Mouse (Mus musculus) adrenal gland, postnatal 36 days (tissue): ENCODE data around the gene Parg. TPM values are rescaled to one million over a fixed set of nuclear protein-coding genes. Genes with fewer than 3 reads are reported as not detected.
"Not testable (repeated sequence)": the region's sequence is repeated elsewhere in the genome, so short reads cannot be mapped to it uniquely, and the experiment has no call there.

Source experiments
- DNase-seq, 2 experiments: peaks; one replicate each; pipeline ENCODE4 v3.0.0; 2021; ENCODE audit warnings: mixed read lengths in 1 of 2
- long read RNA-seq, 2 experiments: library from polyadenylated mRNA; stranded (forward); transcript quantifications; one replicate each; pipeline ENCODE4 v2.0.0; 2021; ENCODE audit warnings: borderline sequencing depth in 2 of 2
- total RNA-seq, 2 experiments: library from RNA; stranded (reverse); gene quantifications; 2 replicates each; pipeline ENCODE4 v1.2.3; 2021

Parg gene
- 10 to 100 TPM; 58.1 to 63.2 TPM for total RNA-seq
- long read RNA-seq, experiment 1, full-length matches to known transcripts, result 21 of 46 reads
- long read RNA-seq, experiment 1, partial matches to known transcripts, result 17 of 46 reads
- long read RNA-seq, experiment 1, other reads (novel, unspliced or antisense), result 8 of 46 reads
- long read RNA-seq, experiment 2, full-length matches to known transcripts, result 3 of 14 reads
- long read RNA-seq, experiment 2, partial matches to known transcripts, result 3 of 14 reads
- long read RNA-seq, experiment 2, other reads (novel, unspliced or antisense), result 8 of 14 reads

- DNase-seq, result peak; percentile 93
These were observed at the start of gene Parg, which contains the start of gene Timm23 for GRCm38 (mm10) chr14:32201791-32202451. Gene Parg (plus strand): TSS chr14:32201949. Gene Timm23 (minus strand): TSS chr14:32201898.

DNA sequence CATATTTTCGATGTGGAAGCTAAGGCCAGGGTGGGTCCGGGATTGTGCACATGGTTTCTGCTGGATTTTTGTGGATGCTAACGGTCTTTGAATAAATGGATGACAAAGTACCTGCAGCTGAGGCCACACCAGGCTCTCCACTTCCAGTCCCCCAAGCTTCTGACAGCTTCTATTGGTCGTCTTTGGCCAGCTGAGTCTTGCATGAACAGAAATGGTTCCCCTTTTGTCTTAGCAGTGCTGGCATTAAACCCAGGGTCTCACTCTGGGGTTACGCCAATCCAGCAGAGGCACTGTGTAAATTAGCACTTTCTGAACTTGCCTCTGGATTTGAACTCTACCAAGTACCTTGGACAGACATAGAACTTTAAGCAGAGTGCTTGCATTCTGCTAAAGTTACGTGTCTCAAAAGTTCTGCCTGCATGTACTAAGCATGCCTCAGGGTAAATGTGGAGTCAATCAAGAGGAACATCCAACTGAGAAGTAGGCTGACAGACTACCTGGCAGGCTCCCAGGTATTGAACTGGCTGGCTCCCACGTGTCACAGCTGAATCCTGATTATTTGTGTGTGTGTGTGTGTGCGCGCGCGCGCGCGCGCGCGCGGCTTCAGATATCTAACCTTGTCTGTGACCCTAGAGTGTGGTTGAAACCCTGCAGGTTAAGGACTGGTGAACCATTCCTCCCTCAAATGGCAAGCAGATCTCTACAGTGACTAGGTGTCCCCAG lies 49.3 kb upstream of the Parg start:
- no peak for DNase-seq

DNA sequence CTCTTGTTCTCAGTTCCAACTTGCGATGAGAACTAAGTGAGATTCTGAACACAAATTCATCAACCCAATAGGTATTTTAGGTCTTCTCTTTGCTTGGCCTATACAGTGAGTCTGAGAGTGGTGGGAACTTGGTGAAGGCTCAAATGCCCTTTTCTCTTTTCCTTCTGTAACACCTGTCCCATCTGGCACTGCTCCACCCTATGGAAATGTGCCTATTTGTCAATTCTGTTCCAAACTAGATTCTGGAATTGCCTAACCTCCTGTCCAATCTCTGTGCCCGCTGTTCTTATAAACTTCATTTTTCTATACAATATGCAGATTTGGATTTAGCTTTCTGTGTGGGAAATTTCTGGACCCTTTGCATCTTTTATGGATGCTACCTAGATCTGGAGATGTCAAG lies 48.6 kb upstream of the Parg start:
- DNase-seq, result peak in 1 of 2 experiments; percentile 23

GRCm38 (mm10) chr14:32154758-32155157 lies 47.0 kb upstream of the Parg start:
- DNase-seq, result no peak

- DNase-seq, result peak in 1 of 2 experiments; percentile 35
These were observed 42.5 kb upstream of the Parg start for GRCm38 (mm10) chr14:32159150-32159670.

- DNase-seq, result peak; percentile 98
These were observed 42.0 kb upstream of the Parg start, which contains the start of gene Ncoa4 for GRCm38 (mm10) chr14:32159690-32160246. Gene Ncoa4 (plus strand): TSS chr14:32159865.

DNA sequence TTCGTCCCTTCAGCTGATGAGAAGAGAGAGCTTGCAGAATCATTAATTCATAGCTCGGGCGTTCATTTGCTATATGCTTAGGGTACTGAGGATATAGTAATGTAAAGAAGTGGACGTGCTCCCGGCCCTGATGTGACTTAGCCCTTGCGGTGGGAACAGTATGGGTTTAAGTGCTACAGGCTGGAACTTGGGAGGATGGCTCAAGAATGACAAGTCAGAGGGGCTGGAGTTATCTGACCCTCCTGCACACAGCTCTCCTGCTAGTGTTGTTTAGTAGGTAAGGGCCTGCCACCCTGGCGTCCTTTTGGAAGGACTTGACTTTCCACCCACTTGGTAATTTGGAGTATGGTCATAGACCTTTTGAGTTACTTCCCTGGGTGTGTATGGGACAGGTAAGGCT lies 41.2 kb upstream of the Parg start:
- DNase-seq, result no peak

GRCm38 (mm10) chr14:32161090-32161885 lies 40.5 kb upstream of the Parg start:
- DNase-seq, result no peak

DNA sequence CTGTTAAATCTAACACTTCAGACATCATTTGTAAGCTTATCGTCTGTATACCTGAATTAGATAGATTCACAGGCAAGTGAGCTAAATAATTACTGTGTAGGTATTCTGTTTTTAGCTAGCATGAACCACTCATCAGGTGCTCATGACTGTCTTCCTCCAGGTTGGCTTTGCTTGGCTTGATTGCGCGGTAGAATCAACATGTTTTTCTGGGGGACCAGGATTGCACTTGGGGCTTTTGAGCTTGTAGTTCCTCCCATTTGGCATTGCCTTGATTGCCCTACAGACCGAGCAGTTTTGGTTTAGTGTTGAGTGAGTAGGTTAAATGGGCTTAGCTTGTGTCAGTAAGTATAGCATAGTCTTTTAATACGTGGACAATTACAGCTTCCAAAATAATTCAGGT lies 39.5 kb upstream of the Parg start:
- no peak for DNase-seq

GRCm38 (mm10) chr14:32163203-32163888 lies 38.4 kb upstream of the Parg start:
- DNase-seq, result no peak

DNA sequence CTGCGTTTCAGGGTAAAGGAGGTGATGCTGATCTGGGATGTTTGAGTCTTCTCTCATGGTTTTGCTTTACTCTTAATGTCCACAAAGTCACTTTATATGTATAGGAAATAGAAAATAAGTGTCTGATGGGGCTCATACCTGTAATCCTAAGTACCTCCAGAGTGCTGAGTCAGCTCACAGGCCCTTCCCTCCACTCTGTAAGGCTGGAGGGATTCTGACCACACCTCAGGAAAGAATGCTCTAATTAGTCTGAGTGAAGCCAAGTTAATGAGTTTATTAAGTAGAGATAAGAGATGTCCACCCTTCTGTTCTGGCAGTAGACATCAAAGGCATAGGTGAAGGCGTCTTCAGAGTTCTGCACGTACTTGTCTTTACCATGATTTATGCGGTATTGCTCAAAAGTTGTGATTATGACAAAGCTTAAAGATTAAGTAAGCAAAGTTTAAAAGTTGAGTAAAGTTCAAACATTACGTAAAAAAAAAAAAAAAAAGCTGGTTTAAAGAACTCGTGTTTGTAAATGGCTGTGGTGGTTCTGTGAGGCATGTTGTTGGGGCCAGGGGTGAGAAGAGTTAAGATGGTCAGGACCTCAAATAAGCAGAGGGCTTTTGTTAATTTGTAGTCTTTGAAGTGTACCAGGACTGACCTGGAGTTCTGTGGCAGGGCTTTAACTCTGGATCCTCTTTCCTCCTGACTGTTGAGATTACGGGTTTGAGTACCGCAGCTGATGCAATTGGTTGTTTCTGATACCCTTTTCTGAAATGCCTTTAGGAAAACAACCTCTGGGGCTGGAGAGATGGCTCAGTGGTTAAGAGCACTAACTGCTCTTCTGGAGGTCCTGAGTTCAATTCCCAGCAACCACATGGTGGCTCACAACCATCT lies 37.3 kb upstream of the Parg start:
- no peak for DNase-seq

DNA sequence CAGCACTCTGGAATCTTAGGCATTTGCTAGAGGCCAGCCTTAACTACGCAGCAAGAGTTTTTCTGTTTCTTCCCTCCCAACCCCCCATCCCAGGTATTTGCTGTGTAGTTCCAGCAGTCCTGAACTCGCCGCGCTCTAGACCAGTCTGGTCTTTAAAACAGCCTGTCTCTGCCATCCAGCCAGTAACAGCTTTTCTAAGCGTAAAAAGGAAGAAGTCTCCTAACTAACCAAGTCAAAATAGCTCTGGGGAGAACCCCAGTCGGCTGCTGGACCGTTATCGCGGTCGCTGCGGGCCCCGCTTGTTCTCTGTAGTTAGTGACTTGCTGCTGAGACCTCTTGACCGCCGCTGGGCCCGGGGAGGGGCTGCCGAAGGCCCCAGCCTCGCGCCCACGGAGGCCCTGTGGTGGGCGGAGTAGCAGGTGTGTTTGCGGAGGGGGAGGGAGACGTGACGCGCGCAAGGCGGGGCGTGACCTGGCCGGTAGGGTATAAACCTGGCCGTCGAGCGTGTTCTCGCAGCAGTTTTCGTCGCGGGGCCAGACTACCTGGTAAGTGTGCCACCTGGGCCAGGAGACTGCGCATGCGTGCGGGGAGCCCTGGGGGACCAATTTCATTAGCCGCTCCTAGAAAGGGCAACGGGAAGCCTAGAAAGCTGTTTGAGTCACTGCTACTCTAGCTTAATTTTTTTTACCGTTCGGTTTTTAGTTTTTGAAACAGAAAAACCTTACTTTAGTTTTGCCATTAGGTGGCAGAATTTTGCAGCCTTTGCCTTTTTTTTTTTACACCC lies 36.3 kb upstream of the Parg start:
- DNase-seq, result peak; percentile 79 to 84

DNA sequence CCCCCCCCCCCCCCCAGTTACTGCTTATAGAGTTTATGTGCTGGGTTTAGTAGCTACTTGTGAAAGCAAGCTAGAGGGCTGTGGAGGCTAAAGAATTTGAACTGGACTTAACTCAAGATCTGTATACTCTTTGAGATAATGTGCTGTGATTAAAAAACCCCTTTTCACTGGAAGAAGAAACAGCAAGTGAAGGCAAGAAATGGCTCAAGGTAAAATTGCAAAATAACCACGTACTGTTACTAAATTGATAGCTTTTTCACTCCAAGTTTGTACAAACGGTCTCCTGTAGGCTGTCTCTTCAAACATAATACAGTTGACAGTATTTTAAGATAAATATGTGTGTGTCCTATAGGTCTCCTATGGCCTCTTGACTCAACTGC lies 35.7 kb upstream of the Parg start:
- DNase-seq, result no peak

DNA sequence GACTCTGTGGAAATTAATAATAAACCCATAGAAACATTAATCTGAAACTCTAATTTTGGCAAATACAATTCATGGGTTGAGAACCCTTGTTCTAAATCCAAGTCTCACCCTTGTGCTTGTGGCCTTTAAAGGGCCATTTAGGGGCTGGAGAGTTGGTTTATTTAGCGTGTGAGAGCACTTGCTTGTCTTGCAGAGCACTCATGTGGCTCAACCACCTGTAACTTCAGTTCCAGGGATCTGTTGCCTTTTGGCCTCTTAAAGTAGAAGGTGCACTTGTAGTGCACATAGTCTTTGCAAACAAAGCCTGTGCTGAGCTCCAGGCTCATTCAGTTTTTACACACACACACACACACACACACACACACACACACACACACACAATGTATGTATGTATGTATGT lies 34.9 kb upstream of the Parg start:
- DNase-seq, result no peak

GRCm38 (mm10) chr14:32167326-32167725 lies 34.4 kb upstream of the Parg start:
- DNase-seq, result no peak

DNA sequence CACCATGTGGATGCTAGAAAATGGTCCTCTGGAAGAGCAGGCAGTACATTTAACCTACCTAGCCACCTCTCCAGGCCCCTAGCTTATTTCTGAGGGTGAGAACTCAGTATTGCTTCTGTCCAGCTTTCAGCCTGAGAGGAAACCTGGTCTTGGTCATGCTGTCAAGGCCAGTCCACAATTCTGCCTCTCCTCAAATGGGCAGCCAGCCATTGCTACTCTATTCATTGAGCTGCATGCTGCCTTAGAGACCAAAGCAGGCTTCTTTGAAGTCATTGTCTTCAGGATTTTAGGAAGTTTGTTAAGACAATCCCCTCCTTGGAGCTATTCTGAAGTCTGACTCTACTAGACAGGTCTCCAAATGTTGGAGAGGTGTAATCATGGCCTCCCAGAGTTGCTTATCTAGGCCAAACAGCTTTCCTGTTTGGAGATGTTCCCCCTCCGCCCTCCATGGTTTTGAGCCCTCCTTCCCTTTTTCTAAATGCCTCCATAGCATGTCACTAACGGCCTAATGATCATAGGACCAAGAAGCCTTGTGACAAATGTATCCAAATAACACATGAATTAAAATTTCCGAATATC lies 33.0 kb upstream of the Parg start:
- DNase-seq, result peak; percentile 31 to 52

DNA sequence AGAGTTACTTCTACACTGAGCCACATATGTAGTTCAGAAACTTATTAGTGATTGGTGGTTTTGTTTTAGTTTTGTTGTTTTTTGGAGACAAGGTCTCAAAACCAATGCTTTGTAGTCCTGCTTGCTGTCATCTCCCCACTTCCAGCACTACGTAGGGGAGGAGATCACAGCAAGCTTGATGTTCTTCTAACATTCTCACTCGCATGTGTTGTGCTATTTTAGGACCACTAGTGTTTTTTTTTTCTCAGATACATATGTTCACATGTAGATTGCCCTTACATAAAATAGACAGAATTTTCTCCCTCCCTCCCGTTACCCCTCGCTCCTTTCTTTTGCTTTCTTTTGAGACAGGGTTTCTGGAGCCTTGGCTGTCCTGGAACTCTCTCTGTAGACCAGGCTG lies 31.6 kb upstream of the Parg start:
- DNase-seq, result no peak

GRCm38 (mm10) chr14:32175310-32175709 lies 26.4 kb upstream of the Parg start:
- DNase-seq, result no peak

DNA sequence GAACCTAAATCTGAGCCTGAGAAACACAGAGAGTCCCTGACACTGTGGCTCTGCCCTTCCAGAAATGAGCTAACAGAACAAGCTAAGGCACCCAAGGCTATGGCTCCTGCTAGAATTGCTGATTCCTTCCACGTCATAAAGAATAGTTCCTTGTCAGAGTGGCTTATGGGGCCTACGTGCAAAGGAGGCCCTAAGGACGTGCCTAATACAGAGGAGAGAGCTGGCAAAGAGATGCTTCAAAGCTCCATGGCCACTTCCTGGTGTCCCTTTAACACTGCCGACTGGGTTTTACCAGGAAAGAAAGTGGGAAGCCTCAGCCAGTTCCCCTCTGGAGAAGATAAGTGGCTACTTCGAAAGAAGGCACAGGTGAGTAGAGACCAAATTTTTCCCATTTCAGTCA lies 25.2 kb upstream of the Parg start:
- not testable (repeated sequence) for DNase-seq
